Mouse (Mus musculus) small intestine, adult 2 months (tissue): ENCODE measurements around the gene Ippk.

Source experiments
- CTCF ChIP-seq: fragments of 200-500 bp; IDR thresholded peaks from 2 replicates; pipeline ENCODE4 v1.5.1; 2012; ENCODE audit warnings: low read depth, mild to moderate bottlenecking, control low read depth, inconsistent platforms, low read length, moderate library complexity, mixed read lengths; ENCODE audit not compliant: insufficient replicate concordance, insufficient read length; ENCODE audit errors: extremely low read depth
- POLR2A ChIP-seq: fragments of 200-500 bp; IDR thresholded peaks from 2 replicates; pipeline ENCODE4 v1.6.1; 2012; ENCODE audit warnings: low read depth, mild to moderate bottlenecking, control low read depth, inconsistent platforms, low read length, moderate library complexity

- no peak for TF ChIP-seq POLR2A
- TF ChIP-seq CTCF = no peak
Observed at GRCm38 (mm10) chr13:49470319-49470718, 49.3 kb downstream of the Ippk start.
